Mouse (Mus musculus) ES-E14 (cell line): ENCODE results near the gene Pgf. TPM values are rescaled to one million over a fixed set of nuclear protein-coding genes. Genes with fewer than 3 reads are reported as not detected.

Experiments
- DNase-seq: peaks from one replicate; pipeline ENCODE4 v3.0.0-alpha.2; 2013; ENCODE audit warnings: low read depth, low spot score
- H3K27ac ChIP-seq: 2 replicates; pipeline ENCODE4 v1.5.1; 2012; ENCODE audit warnings: low read depth, mild to moderate bottlenecking, low read length, moderate library complexity, mixed read lengths; ENCODE audit not compliant: poor library complexity, insufficient read depth, severe bottlenecking
- H3K36me3 ChIP-seq: 2 replicates; pipeline ENCODE4 v1.6.1; 2012; ENCODE audit warnings: mild to moderate bottlenecking, low read length, moderate library complexity, mixed read lengths; ENCODE audit not compliant: control insufficient read depth, poor library complexity, insufficient read depth, severe bottlenecking
- H3K4me1 ChIP-seq, 2 experiments: fragments of 150-350 bp in 1 of 2; sonication (generic) in 1 of 2; 2 replicates each; pipeline ENCODE4 v1.6.1; 2012; ENCODE audit warnings: low read length in 2 of 2, mild to moderate bottlenecking in 1 of 2, mixed read lengths in 1 of 2; ENCODE audit not compliant: control insufficient read depth in 2 of 2, insufficient read depth in 2 of 2, poor library complexity in 1 of 2
- H3K4me3 ChIP-seq, 2 experiments: fragments of 150-350 bp in 1 of 2; sonication (generic) in 1 of 2; 2 replicates each; pipeline ENCODE4 v1.5.1; 2012; ENCODE audit warnings: low read length in 2 of 2, low read depth in 1 of 2, mild to moderate bottlenecking in 1 of 2, mixed read lengths in 1 of 2; ENCODE audit not compliant: insufficient read depth in 1 of 2, poor library complexity in 1 of 2, severe bottlenecking in 1 of 2
- H3K9ac ChIP-seq: 2 replicates; pipeline ENCODE4 v1.6.1; 2012; ENCODE audit warnings: low read depth, mild to moderate bottlenecking, low read length, mixed read lengths; ENCODE audit not compliant: poor library complexity, insufficient read depth, severe bottlenecking
- H3K9me3 ChIP-seq: fragments of 150-350 bp; sonication (generic); 2 replicates; pipeline ENCODE4 v1.6.1; 2012; ENCODE audit warnings: low read depth, mild to moderate bottlenecking, low read length; ENCODE audit not compliant: control insufficient read depth, insufficient read depth
- CHD2 ChIP-seq: IDR thresholded peaks from 2 replicates; pipeline ENCODE4 v1.6.1; 2014; ENCODE audit warnings: mild to moderate bottlenecking, low read depth, low read length, inconsistent platforms
- HCFC1 ChIP-seq: IDR thresholded peaks from 2 replicates; pipeline ENCODE4 v1.6.1; 2012; ENCODE audit warnings: low read length, inconsistent platforms, borderline replicate concordance; ENCODE audit not compliant: insufficient read depth
- MAFK ChIP-seq: IDR thresholded peaks from 2 replicates; pipeline ENCODE4 v1.6.1; 2014; ENCODE audit warnings: mild to moderate bottlenecking, low read depth, low read length, inconsistent platforms; ENCODE audit not compliant: insufficient read depth
- ZC3H11A ChIP-seq: IDR thresholded peaks from 2 replicates; pipeline ENCODE4 v1.6.1; 2012; ENCODE audit warnings: low read depth, mild to moderate bottlenecking, inconsistent platforms, low read length, borderline replicate concordance
- ZNF384 ChIP-seq: IDR thresholded peaks from 2 replicates; pipeline ENCODE4 v1.6.1; 2012; ENCODE audit warnings: low read depth, low read length, inconsistent platforms
- in situ Hi-C, 2 experiments: fragments of 600-800 bp; cut with MboI; formaldehyde crosslinking; loops; one replicate each; pipeline ENCODE4 v1.15.1; 2025; ENCODE audit warnings: low sequenced_read_pairs in 2 of 2, inconsistent platforms in 1 of 2; ENCODE audit not compliant: unreplicated experiment in 2 of 2
- total RNA-seq: library from RNA; depleted of rRNA; stranded (reverse); fragments of 300-350 nt; gene quantifications from 2 replicates; pipeline ENCODE4 v1.2.3, GENCODE M21; 2012

Pgf gene
- total RNA-seq, 1 experiment, result 6.9 TPM

GRCm38 (mm10) chr12:85175087-85175675 lies 2.4 kb downstream of the Pgf start:
- TF ChIP-seq ZC3H11A (no peak), ZNF384 (no peak), CHD2 (no peak), HCFC1 (no peak), MAFK (no peak)
- H3K9me3 ChIP-seq, result no peaks in the 10 kb centered on the region
- no peak overlapping the region for H3K4me3 ChIP-seq
- H3K4me1 ChIP-seq, result peaks cover 0 to 16% of the 10 kb centered on the region in 2 experiments; a peak in 1 of 4 replicates
- no peak overlapping the region for H3K9ac ChIP-seq
- H3K36me3 ChIP-seq, result no peaks in the 10 kb centered on the region
- H3K27ac ChIP-seq, result no peak overlapping the region; the same call in 1 of the 2 replicates
- in situ Hi-C loops, result no loop called here
- no peak for DNase-seq

- H3K9ac ChIP-seq, result no peak overlapping the region
- in situ Hi-C loops, result no loop called here
- H3K9me3 ChIP-seq, result no peaks in the 10 kb centered on the region
- no peak overlapping the region for H3K27ac ChIP-seq
- no peak overlapping the region for H3K4me3 ChIP-seq
- TF ChIP-seq MAFK, result no peak
- TF ChIP-seq CHD2, result no peak
- no peak for TF ChIP-seq HCFC1
- TF ChIP-seq ZNF384, result no peak
- no peak for TF ChIP-seq ZC3H11A
- no peaks in the 10 kb centered on the region for H3K36me3 ChIP-seq
- no peak for DNase-seq
- peaks cover 0 to 20% of the 10 kb centered on the region in 2 experiments; a peak in 1 of 4 replicates for H3K4me1 ChIP-seq
These were observed 3.6 kb downstream of the Pgf start for GRCm38 (mm10) chr12:85174016-85174415.

- Histone ChIP-seq H3K27ac (no peak overlapping the region), H3K4me3 (no peak overlapping the region), H3K9me3 (no peaks in the 10 kb centered on the region), H3K36me3 (no peaks in the 10 kb centered on the region), H3K9ac (no peak overlapping the region), H3K4me1 (peaks cover 0 to 14% of the 10 kb centered on the region in 2 experiments; a peak in 1 of 4 replicates)
- no peak for DNase-seq
- in situ Hi-C loops, result no loop called here
- TF ChIP-seq CHD2, result no peak
- no peak for TF ChIP-seq ZC3H11A
- no peak for TF ChIP-seq HCFC1
- TF ChIP-seq ZNF384, result no peak
- TF ChIP-seq MAFK, result no peak
These were observed 6.7 kb downstream of the Pgf start for GRCm38 (mm10) chr12:85170948-85171307.

- H3K9ac ChIP-seq, result no peak overlapping the region
- no peak overlapping the region for H3K4me3 ChIP-seq
- no peaks in the 10 kb centered on the region for H3K9me3 ChIP-seq
- no peak for DNase-seq
- H3K27ac ChIP-seq, result no peak overlapping the region
- in situ Hi-C loops, result no loop called here
- no peaks in the 10 kb centered on the region for H3K36me3 ChIP-seq
- no peak for TF ChIP-seq CHD2
- TF ChIP-seq ZNF384, result no peak
- TF ChIP-seq ZC3H11A, result no peak
- no peak for TF ChIP-seq HCFC1
- no peak for TF ChIP-seq MAFK
- peaks cover 0 to 9% of the 10 kb centered on the region in 2 experiments; a peak in 1 of 4 replicates for H3K4me1 ChIP-seq
These were observed 7.2 kb downstream of the Pgf start for GRCm38 (mm10) chr12:85170284-85170947.

GRCm38 (mm10) chr12:85169877-85170276 lies 7.7 kb downstream of the Pgf start:
- Histone ChIP-seq H3K9me3 (no peaks in the 10 kb centered on the region), H3K4me3 (no peak overlapping the region), H3K27ac (no peak overlapping the region), H3K4me1 (peaks cover 0 to 4% of the 10 kb centered on the region in 2 experiments; a peak in 1 of 4 replicates), H3K36me3 (no peaks in the 10 kb centered on the region), H3K9ac (no peak overlapping the region)
- TF ChIP-seq ZNF384, result no peak
- no peak for TF ChIP-seq CHD2
- no peak for TF ChIP-seq ZC3H11A
- no peak for TF ChIP-seq HCFC1
- TF ChIP-seq MAFK, result no peak
- in situ Hi-C loops, result no loop called here
- DNase-seq, result no peak
